Mouse (Mus musculus) cerebellum, adult (tissue): ENCODE data around the gene Tm4sf19.

ENCODE experiments used
- ATAC-seq: cut with Nextera tagmentation; 2 replicates; pipeline ENCODE4 v1.9.2; 2017; ENCODE audit warnings: mild to moderate bottlenecking, moderate library complexity, mixed read lengths; ENCODE audit not compliant: insufficient number of reproducible peaks, low FRiP score, low TSS enrichment

Gene Tm4sf19

GRCm38 (mm10) chr16:32400267-32400666, at the start of gene Tm4sf19:
Gene Tm4sf19 (plus strand): TSS chr16:32400506.
- no peak for ATAC-seq

- no peak; the same call in 1 of the 2 replicates for ATAC-seq
Observed at GRCm38 (mm10) chr16:32350776-32351175, 49.5 kb upstream of the Tm4sf19 start.

- no peak for ATAC-seq
Observed at GRCm38 (mm10) chr16:32363530-32363929, 36.8 kb upstream of the Tm4sf19 start.

- ATAC-seq: no peak
Observed at GRCm38 (mm10) chr16:32371351-32371750, 29.0 kb upstream of the Tm4sf19 start.

- ATAC-seq: no peak
Observed at GRCm38 (mm10) chr16:32379575-32379974, 20.7 kb upstream of the Tm4sf19 start.

- no peak for ATAC-seq
Observed at GRCm38 (mm10) chr16:32382901-32383300, 17.4 kb upstream of the Tm4sf19 start.

- no peak for ATAC-seq
Observed at GRCm38 (mm10) chr16:32384885-32385284, 15.4 kb upstream of the Tm4sf19 start.

- no peak for ATAC-seq
Observed at GRCm38 (mm10) chr16:32386826-32387225, 13.5 kb upstream of the Tm4sf19 start.

GRCm38 (mm10) chr16:32389049-32389448, 11.3 kb upstream of the Tm4sf19 start:
- no peak for ATAC-seq

GRCm38 (mm10) chr16:32389841-32390240, 10.5 kb upstream of the Tm4sf19 start:
- ATAC-seq: no peak

GRCm38 (mm10) chr16:32390882-32391281, 9.4 kb upstream of the Tm4sf19 start:
- no peak for ATAC-seq

- ATAC-seq: no peak
Observed at GRCm38 (mm10) chr16:32395679-32396540, 4.4 kb upstream of the Tm4sf19 start.

GRCm38 (mm10) chr16:32396541-32396835, 3.8 kb upstream of the Tm4sf19 start:
- no peak for ATAC-seq

GRCm38 (mm10) chr16:32398206-32398605, 2.1 kb upstream of the Tm4sf19 start:
- no peak for ATAC-seq

GRCm38 (mm10) chr16:32401335-32401965, 1.1 kb downstream of the Tm4sf19 start:
- ATAC-seq: no peak

GRCm38 (mm10) chr16:32402818-32403217, 2.5 kb downstream of the Tm4sf19 start:
- no peak for ATAC-seq

GRCm38 (mm10) chr16:32405716-32406115, 5.4 kb downstream of the Tm4sf19 start:
- no peak for ATAC-seq

GRCm38 (mm10) chr16:32406671-32407070, 6.4 kb downstream of the Tm4sf19 start:
- ATAC-seq: no peak

GRCm38 (mm10) chr16:32407730-32408129, 7.4 kb downstream of the Tm4sf19 start:
- ATAC-seq: no peak

- ATAC-seq: no peak
Observed at GRCm38 (mm10) chr16:32417457-32417856, 17.2 kb downstream of the Tm4sf19 start.

- peak; percentile 96 for ATAC-seq
Observed at GRCm38 (mm10) chr16:32419517-32420483, 19.5 kb downstream of the Tm4sf19 start, which contains the start of gene Tctex1d2. Gene Tctex1d2 (plus strand): TSS chr16:32419702.
